Comparison of ENCODE assay signal across 8 mouse cellular contexts in the genomic region with DNA sequence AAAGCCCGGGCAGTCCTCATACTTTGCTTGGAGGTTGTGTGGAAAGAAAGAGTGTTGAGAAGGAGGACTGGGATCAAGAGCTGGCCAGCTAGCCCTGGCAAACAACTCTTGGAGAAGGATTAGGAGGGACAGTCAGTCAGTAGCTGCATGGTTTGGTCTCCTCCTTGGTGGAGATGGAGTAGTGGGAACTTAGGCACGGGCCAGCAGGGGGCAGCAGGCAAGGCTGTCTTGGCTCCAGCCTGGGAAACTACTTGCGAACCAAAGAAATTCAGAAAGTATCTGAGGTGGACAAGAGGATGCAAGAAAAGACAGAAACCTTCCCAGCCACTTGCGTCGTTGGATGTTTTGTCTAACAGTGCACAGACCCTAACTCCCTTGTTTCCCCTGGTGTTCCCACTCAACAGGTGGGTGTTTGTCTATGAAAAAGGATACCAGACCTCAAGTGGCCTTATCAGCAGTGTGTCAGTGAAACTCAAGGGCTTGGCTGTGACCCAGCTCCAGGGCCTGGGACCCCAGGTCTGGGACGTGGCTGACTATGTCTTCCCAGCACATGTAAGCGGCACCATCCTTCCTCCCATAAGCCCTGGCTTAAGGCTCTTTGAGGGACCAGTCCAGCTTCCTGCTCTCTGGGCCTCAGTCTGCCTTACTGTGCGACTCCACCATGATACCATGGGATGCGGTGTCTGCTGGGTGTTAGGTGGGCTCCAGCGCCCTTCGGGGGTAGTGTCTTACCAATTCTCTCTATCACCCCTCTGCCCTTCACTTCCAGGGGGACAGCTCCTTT. TPM values are rescaled to one million over a fixed set of nuclear protein-coding genes. Genes with fewer than 3 reads are reported as not detected.
DNase-seq lines count a peak whose midpoint lies in the region; ATAC-seq and TF ChIP-seq lines count a peak whose summit lies in the region.

No protein-coding gene starts in this region.

- peak; percentile 87 for TF ChIP-seq CTCF in heart, adult 2 months (IDR thresholded peaks at IDR 0.05)

- H3K4me2 ChIP-seq in kidney, embryonic 16.5 days (replicated peaks; ENCODE audit: low read depth, low read length) = no peak overlapping the region

- intact Hi-C loops in heart, adult 2 months (cut with DNase I) = loop anchor here (2.0 to 10.0 kb wide), 4 partner anchors 99 to 1363 kb away; no protein-coding TSS in a partner anchor

- peaks cover 2% of the 10 kb centered on the region; the same call in 1 of the 2 replicates for H3K4me1 ChIP-seq in heart, adult 2 months (ENCODE audit: control insufficient read depth, insufficient read depth, low read length)
- no peaks in the 10 kb centered on the region for H3K4me1 ChIP-seq in kidney, embryonic 16.5 days (ENCODE audit: insufficient read depth, low read length)

- no peak for TF ChIP-seq EP300 in heart, adult 2 months (IDR thresholded peaks at IDR 0.05; ENCODE audit: insufficient read depth, low read depth, low read length)

- no peak overlapping the region for H3K4me3 ChIP-seq in heart, adult 2 months
- no peak overlapping the region for H3K4me3 ChIP-seq in kidney, embryonic 16.5 days (ENCODE audit: low read length)

- H3K27ac ChIP-seq in heart, adult 2 months = no peak overlapping the region
- no peak overlapping the region for H3K27ac ChIP-seq in kidney, embryonic 16.5 days (ENCODE audit: low read length)

- H3K36me3 ChIP-seq in heart, adult 2 months (ENCODE audit: control insufficient read depth, insufficient read depth, low read length) = no peaks in the 10 kb centered on the region
- H3K36me3 ChIP-seq in kidney, embryonic 16.5 days (ENCODE audit: insufficient read depth, low read length) = no peaks in the 10 kb centered on the region

- peak; percentile 58 to 74 for DNase-seq in heart, adult 2 months
- no peak for DNase-seq in heart, adult 8-10 months (ENCODE audit: low spot score)
- DNase-seq in 3134 (ENCODE audit: extremely low read depth, insufficient read length, low spot score) (peak; percentile 40), MN1 (ENCODE audit: low spot score) (peak; percentile 70)
- DNase-seq in mesoderm, embryonic 11.5 days (ENCODE audit: low read depth, low spot score) = peak; percentile 56
- DNase-seq in thymus, postnatal 0 days (ENCODE audit: low spot score) = peak; percentile 74

- H3K79me2 ChIP-seq in heart, adult 2 months (replicated peaks; ENCODE audit: control insufficient read depth, insufficient read depth, low read length) = no peaks in the 10 kb centered on the region

- WGBS in heart, adult 2 months = 48% methylated on average over 11 of the region's 11 CpGs
- WGBS in kidney, embryonic 16.5 days = 61% methylated on average over 11 of the region's 11 CpGs

- no peaks in the 10 kb centered on the region for H3K9me3 ChIP-seq in kidney, embryonic 16.5 days (ENCODE audit: low read length)

- H3K27me3 ChIP-seq in heart, adult 2 months (ENCODE audit: control insufficient read depth, insufficient read depth, low read length) = no peaks in the 10 kb centered on the region
- H3K27me3 ChIP-seq in kidney, embryonic 16.5 days (ENCODE audit: insufficient read depth, low read length) = no peaks in the 10 kb centered on the region; the same call in 1 of the 2 replicates

- no peak overlapping the region for H3K9ac ChIP-seq in heart, adult 2 months (ENCODE audit: low read depth, low read length)
- no peak overlapping the region for H3K9ac ChIP-seq in kidney, embryonic 16.5 days (replicated peaks; ENCODE audit: low read length)

- TF ChIP-seq POLR2A in heart, adult 2 months (IDR thresholded peaks at IDR 0.05; ENCODE audit: insufficient read depth, low read depth, low read length) = no peak

- ATAC-seq in common myeloid progenitor, adult 5-6 weeks (replicated peaks; ENCODE audit: low read depth, poor library complexity, severe bottlenecking) = peak; percentile 54
- peak; percentile 27; the same call in 1 of the 2 replicates for ATAC-seq in kidney, embryonic 16.5 days (ENCODE audit: low FRiP score, low TSS enrichment)

RNA-seq across cellular contexts. Expression of gene P2rx1, which starts 9.0 kb away (rescaled TPM):
- under 1 TPM; 0.21 to 0.86 TPM for total RNA-seq in heart, adult 2 months (2021)
- 0.76 and 0.91 TPM in 2 replicates for polyA plus RNA-seq in heart, adult 2 months (2012; rRNA removed)
- under 1 TPM; 0.35 to 0.49 (median 0.43) TPM for total RNA-seq in heart, adult 8-10 months (2022)
- 9.4 and 14.6 TPM in 2 replicates for total RNA-seq in common myeloid progenitor, adult 5-6 weeks (2017)
- 1.7 and 3.1 TPM in 2 replicates for polyA plus RNA-seq in kidney, embryonic 16.5 days (2015; fragmentation: Nextera tagmentation; extraction: Ambion mirVana)
- polyA plus RNA-seq in thymus, postnatal 0 days (2015; fragmentation: Nextera tagmentation; extraction: Ambion mirVana) = 61.5 and 71.4 TPM in 2 replicates

RNA-seq across cellular contexts. Expression of gene Camkk1, which starts 10.9 kb away (rescaled TPM):
- total RNA-seq in heart, adult 2 months (2021) = 1 to 10 TPM in 1 of 2 experiments, under 1 TPM in 1; 0.63 to 1.2 TPM
- 1.7 and 1.8 TPM in 2 replicates for polyA plus RNA-seq in heart, adult 2 months (2012; rRNA removed)
- total RNA-seq in heart, adult 8-10 months (2022) = under 1 TPM; 0.53 to 0.84 (median 0.74) TPM
- 1.6 and 1.8 TPM in 2 replicates for total RNA-seq in common myeloid progenitor, adult 5-6 weeks (2017)
- polyA plus RNA-seq in kidney, embryonic 16.5 days (2015; fragmentation: Nextera tagmentation; extraction: Ambion mirVana) = 7.4 and 7.7 TPM in 2 replicates
- polyA plus RNA-seq in thymus, postnatal 0 days (2015; fragmentation: Nextera tagmentation; extraction: Ambion mirVana) = 18.8 and 19.6 TPM in 2 replicates

RNA-seq across cellular contexts. Expression of gene Ncbp3, which starts 39.7 kb away (rescaled TPM):
- 1 to 10 TPM; 5.6 to 5.7 TPM for total RNA-seq in heart, adult 2 months (2021)
- 2.0 and 4.2 TPM in 2 replicates for polyA plus RNA-seq in heart, adult 2 months (2012; rRNA removed)
- total RNA-seq in heart, adult 8-10 months (2022) = 1 to 10 TPM; 5.4 to 6.6 (median 5.6) TPM
- 12.4 and 15.4 TPM in 2 replicates for total RNA-seq in common myeloid progenitor, adult 5-6 weeks (2017)
- 11.1 and 12.7 TPM in 2 replicates for polyA plus RNA-seq in kidney, embryonic 16.5 days (2015; fragmentation: Nextera tagmentation; extraction: Ambion mirVana)
- 9.0 and 13.3 TPM in 2 replicates for polyA plus RNA-seq in thymus, postnatal 0 days (2015; fragmentation: Nextera tagmentation; extraction: Ambion mirVana)

RNA-seq across cellular contexts. Expression of gene Atp2a3, which starts 46.9 kb away (rescaled TPM):
- total RNA-seq in heart, adult 2 months (2021) = 10 to 100 TPM; 10.9 to 14.5 TPM
- polyA plus RNA-seq in heart, adult 2 months (2012; rRNA removed) = 15.9 and 17.3 TPM in 2 replicates
- total RNA-seq in heart, adult 8-10 months (2022) = 10 to 100 TPM in 3 of 4 experiments, 1 to 10 TPM in 1; 9.5 to 12.4 (median 11.2) TPM
- total RNA-seq in common myeloid progenitor, adult 5-6 weeks (2017) = 42.5 and 60.0 TPM in 2 replicates
- 5.4 and 5.9 TPM in 2 replicates for polyA plus RNA-seq in kidney, embryonic 16.5 days (2015; fragmentation: Nextera tagmentation; extraction: Ambion mirVana)
- polyA plus RNA-seq in thymus, postnatal 0 days (2015; fragmentation: Nextera tagmentation; extraction: Ambion mirVana) = 102 and 111 TPM in 2 replicates
